Mouse (Mus musculus) intestine, postnatal 0 days (tissue): ENCODE data around the gene Gm45062. TPM values are rescaled to one million over a fixed set of nuclear protein-coding genes. Genes with fewer than 3 reads are reported as not detected.
A peak's percentile ranks its signal among the peaks of the same experiment; 100 is the strongest.
"Not testable (repeated sequence)": the region's sequence is repeated elsewhere in the genome, so short reads cannot be mapped to it uniquely, and the experiment has no call there.

Experiments used
- ATAC-seq: fragments of 200-750 bp; cut with Nextera tagmentation; 2 replicates; pipeline ENCODE4 v1.8.0; 2017; ENCODE audit warnings: mild to moderate bottlenecking, moderate TSS enrichment, moderate library complexity
- H3K27ac ChIP-seq: fragments of 300-500 bp; sonication (generic); 2 replicates; pipeline ENCODE4 v1.5.1; 2014; ENCODE audit warnings: mild to moderate bottlenecking, low read depth, low read length, moderate library complexity
- H3K27me3 ChIP-seq: fragments of 300-500 bp; sonication (generic); replicated peaks from 2 replicates; pipeline ENCODE4 v1.6.1; 2014; ENCODE audit warnings: low read length, mixed read lengths; ENCODE audit not compliant: control insufficient read depth, insufficient read depth
- H3K36me3 ChIP-seq: fragments of 300-500 bp; sonication (generic); 2 replicates; pipeline ENCODE4 v1.6.1; 2014; ENCODE audit warnings: mild to moderate bottlenecking, moderate library complexity; ENCODE audit not compliant: control insufficient read depth, insufficient read depth
- H3K4me1 ChIP-seq: fragments of 300-500 bp; sonication (generic); replicated peaks from 2 replicates; pipeline ENCODE4 v1.6.1; 2014; ENCODE audit warnings: antibody characterized with exemption, low read length, mixed read lengths; ENCODE audit not compliant: control insufficient read depth, insufficient read depth
- H3K4me2 ChIP-seq: fragments of 300-500 bp; sonication (generic); replicated peaks from 2 replicates; pipeline ENCODE4 v1.6.1; 2014; ENCODE audit warnings: low read depth, mild to moderate bottlenecking, moderate library complexity
- H3K4me3 ChIP-seq: fragments of 300-500 bp; sonication (generic); 2 replicates; pipeline ENCODE4 v1.5.1; 2014; ENCODE audit warnings: low read depth, low read length
- H3K9ac ChIP-seq: fragments of 300-500 bp; sonication (generic); 2 replicates; pipeline ENCODE4 v1.6.1; 2014; ENCODE audit warnings: mild to moderate bottlenecking, low read depth, low read length
- H3K9me3 ChIP-seq: fragments of 300-500 bp; sonication (generic); 2 replicates; pipeline ENCODE4 v1.6.1; 2016; ENCODE audit warnings: mixed run types; ENCODE audit not compliant: control insufficient read depth
- CTCF ChIP-seq: sonication (generic); IDR thresholded peaks from 2 replicates; pipeline ENCODE4 v1.5.1; 2016; ENCODE audit warnings: low read depth, mild to moderate bottlenecking, control low read depth, antibody characterized with exemption, moderate library complexity
- WGBS: fragments of 180-500 bp; shearing (Covaris S2); extraction: QIAGEN DNeasy Blood & Tissue Kit; methylation state at CpG from one replicate; pipeline ENCODE4 v1.1.7; 2014; 5-methylcytosine and 5-hydroxymethylcytosine counted together
- polyA plus RNA-seq: library from polyadenylated mRNA; unstranded; fragments of >200 nt; fragmentation: Nextera tagmentation; extraction: Ambion mirVana; gene quantifications from 2 replicates; pipeline ENCODE4 v1.2.1, GENCODE M21; 2015

Gm45062 gene
- polyA plus RNA-seq, 1 experiment from 2014 or later: 0.30 TPM

DNA sequence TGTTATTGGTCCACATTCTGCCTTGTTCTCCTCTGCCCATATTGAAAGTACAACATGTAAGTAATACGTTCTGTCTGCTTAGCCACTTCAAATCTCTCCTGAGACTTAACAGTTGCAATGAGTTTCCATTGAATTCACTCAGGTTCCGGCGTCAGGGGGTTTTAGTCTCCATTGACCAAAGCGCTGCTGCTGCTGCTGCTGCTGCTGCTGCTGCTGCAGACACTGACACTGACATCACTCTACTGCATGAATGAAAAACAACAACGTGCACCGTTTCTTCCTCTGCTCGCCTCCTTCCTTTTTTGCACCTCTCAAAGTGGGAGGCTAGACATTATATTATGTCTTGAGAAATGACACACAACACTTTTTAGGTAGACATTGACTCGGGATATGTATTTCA, 253.2 kb downstream of the Gm45062 start:
- peaks cover 4% of the 10 kb centered on the region; the same call in 1 of the 2 replicates for H3K4me1 ChIP-seq
- 0 out of 2 replicates have a peak overlapping the region, but pooled peaks have one; percentile 3 for H3K4me3 ChIP-seq
- H3K4me2 ChIP-seq: peak overlapping the region; percentile 86
- no peaks in the 10 kb centered on the region for H3K27me3 ChIP-seq
- no peak overlapping the region for H3K9ac ChIP-seq
- no peaks in the 10 kb centered on the region for H3K36me3 ChIP-seq
- H3K27ac ChIP-seq: no peak overlapping the region
- H3K9me3 ChIP-seq: no peaks in the 10 kb centered on the region
- 60% methylated on average over 8 of the region's 8 CpGs for WGBS
- TF ChIP-seq CTCF: no peak
- ATAC-seq: no peak

DNA sequence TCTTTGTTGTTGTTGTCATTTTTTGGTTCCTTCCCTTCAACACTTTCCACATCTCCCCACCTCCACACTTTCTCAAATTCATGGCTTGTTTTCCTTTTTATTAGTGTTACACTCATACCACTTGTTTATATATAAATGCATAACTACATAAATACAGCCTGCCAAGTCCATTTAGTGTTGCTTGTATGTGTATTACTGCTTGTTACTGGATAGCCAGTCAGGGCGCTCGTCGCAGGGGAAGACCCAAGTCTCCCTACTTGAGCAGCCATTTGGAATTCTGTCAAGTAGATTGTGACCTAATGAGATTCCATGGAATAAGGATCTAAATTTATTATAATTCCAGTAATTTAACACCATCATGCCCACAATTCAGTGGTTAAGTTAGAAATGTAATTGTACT, 260.4 kb downstream of the Gm45062 start:
- ATAC-seq: no peak
- Histone ChIP-seq H3K4me3 (no peak overlapping the region), H3K9me3 (no peaks in the 10 kb centered on the region), H3K27ac (no peak overlapping the region), H3K4me1 (no peaks in the 10 kb centered on the region), H3K4me2 (no peak overlapping the region), H3K27me3 (no peaks in the 10 kb centered on the region), H3K36me3 (no peaks in the 10 kb centered on the region), H3K9ac (no peak overlapping the region)
- WGBS: 79% methylated on average over 3 of the region's 3 CpGs
- no peak for TF ChIP-seq CTCF

- WGBS: 96% methylated on average over 4 of the region's 4 CpGs
- Histone ChIP-seq H3K4me1 (no peaks in the 10 kb centered on the region), H3K9me3 (no peaks in the 10 kb centered on the region), H3K27me3 (no peaks in the 10 kb centered on the region), H3K27ac (no peak overlapping the region), H3K4me3 (no peak overlapping the region), H3K36me3 (no peaks in the 10 kb centered on the region), H3K9ac (no peak overlapping the region), H3K4me2 (no peak overlapping the region)
- ATAC-seq: no peak
- TF ChIP-seq CTCF: no peak
Measured at GRCm38 (mm10) chr6:8521231-8521630, 262.0 kb downstream of the Gm45062 start.

DNA sequence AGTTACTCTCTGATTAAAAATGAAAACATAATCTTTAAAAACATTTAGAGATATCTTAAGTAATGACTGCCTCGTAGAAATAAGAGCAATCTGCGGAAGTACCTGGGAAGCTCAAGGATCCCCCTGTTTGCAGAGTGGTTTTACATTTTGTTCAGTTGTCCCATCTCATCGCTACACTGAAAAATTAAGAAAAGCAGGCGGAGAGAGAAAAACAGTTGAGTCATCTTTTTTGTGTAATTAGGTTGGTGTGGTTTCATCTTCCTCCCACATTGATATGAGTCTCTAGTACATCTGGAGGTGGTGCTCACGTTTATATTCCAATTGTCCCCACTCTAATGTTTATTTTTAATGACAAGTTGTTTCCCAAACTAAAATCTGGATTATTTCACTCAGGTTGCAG, 265.5 kb downstream of the Gm45062 start:
- H3K27me3 ChIP-seq: no peaks in the 10 kb centered on the region
- WGBS: 82% methylated on average over 5 of the region's 5 CpGs
- no peak overlapping the region for H3K9ac ChIP-seq
- no peaks in the 10 kb centered on the region for H3K36me3 ChIP-seq
- no peak for TF ChIP-seq CTCF
- H3K4me2 ChIP-seq: no peak overlapping the region
- H3K4me1 ChIP-seq: no peaks in the 10 kb centered on the region
- no peaks in the 10 kb centered on the region for H3K9me3 ChIP-seq
- H3K27ac ChIP-seq: no peak overlapping the region
- no peak for ATAC-seq
- no peak overlapping the region for H3K4me3 ChIP-seq

GRCm38 (mm10) chr6:8531104-8531894, 272.0 kb downstream of the Gm45062 start:
- 64% methylated on average over 4 of the region's 4 CpGs for WGBS
- Histone ChIP-seq H3K9me3 (no peaks in the 10 kb centered on the region), H3K4me3 (no peak overlapping the region), H3K27me3 (no peaks in the 10 kb centered on the region), H3K4me1 (no peaks in the 10 kb centered on the region), H3K36me3 (no peaks in the 10 kb centered on the region), H3K9ac (no peak overlapping the region), H3K27ac (no peak overlapping the region), H3K4me2 (no peak overlapping the region)
- ATAC-seq: no peak
- TF ChIP-seq CTCF: no peak

DNA sequence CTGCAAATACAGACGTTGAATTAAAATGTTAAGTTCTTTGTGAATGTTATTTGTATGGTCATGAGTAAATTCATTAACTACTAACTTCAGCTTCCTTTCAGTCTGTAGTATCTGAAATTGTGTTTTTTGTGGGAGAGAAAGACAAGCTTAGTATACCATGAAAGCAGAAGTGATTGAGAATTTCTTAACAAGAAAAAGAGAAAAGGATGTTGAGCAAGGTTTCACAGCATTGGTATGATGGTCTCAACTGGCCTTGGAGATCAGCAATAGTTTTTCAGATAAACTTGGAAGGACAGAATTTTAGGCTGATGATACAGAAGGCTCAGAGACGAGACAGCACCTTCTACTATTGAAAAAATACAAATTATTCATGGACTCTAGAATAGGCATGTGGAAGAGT, 277.7 kb downstream of the Gm45062 start:
- H3K9me3 ChIP-seq: no peaks in the 10 kb centered on the region
- no peak overlapping the region for H3K27ac ChIP-seq
- no peak overlapping the region for H3K9ac ChIP-seq
- H3K36me3 ChIP-seq: no peaks in the 10 kb centered on the region
- H3K4me2 ChIP-seq: no peak overlapping the region
- no peak for TF ChIP-seq CTCF
- H3K4me1 ChIP-seq: no peaks in the 10 kb centered on the region
- WGBS: 87% methylated on average over 2 of the region's 2 CpGs
- H3K27me3 ChIP-seq: no peaks in the 10 kb centered on the region
- H3K4me3 ChIP-seq: no peak overlapping the region
- ATAC-seq: no peak

- not testable (repeated sequence) for H3K9me3 ChIP-seq, H3K4me1 ChIP-seq, H3K9ac ChIP-seq, H3K4me3 ChIP-seq, ATAC-seq, H3K4me2 ChIP-seq, H3K27me3 ChIP-seq, H3K36me3 ChIP-seq, H3K27ac ChIP-seq
- 95% methylated on average over 2 of the region's 4 CpGs for WGBS
Measured at GRCm38 (mm10) chr6:8541531-8541930, 282.3 kb downstream of the Gm45062 start.
